Mouse (Mus musculus): ENCODE measurements at regions not wholly inside any gene's neighbourhood (a gene's known extent, or its start where the extent isn't known, plus 50 kb on each side); places are given as distances from the start of the nearest gene placed in this dataset.

DNA sequence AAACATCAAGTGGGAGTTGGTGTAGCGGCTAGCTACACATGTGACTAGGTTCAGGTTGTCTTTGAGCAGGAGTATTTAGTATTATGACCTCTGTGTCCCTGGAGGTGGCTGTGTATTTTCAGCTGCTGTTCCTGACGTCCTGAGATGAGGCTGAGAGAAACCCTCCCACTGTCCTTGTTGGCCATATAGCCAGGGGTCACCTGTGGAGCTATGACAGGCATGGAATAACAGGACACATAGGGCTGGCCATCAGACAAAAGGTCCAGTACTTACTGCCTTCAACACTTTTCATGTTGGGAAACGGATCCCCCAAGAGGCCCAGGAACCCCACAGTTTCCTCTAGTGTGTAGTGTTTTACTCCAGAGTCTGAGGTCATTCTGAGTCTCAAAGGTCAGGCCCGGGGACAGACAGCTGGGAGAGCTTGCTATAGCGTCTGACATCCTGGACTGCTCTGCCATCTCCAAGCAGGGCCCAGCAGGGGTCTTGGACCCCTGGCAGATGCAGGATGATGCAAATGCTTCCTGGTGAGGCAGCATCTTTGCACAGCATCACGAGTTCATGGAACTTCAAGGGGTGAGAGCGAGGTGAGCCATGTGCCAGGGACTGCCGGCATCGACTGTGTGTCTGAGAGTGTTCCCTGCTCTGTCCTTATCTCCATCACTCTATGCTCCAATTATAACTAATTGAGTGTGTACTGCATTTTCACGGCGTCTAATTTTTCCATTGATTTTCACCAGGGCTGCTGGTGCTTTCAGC, 60.6 kb upstream of the Slco4a1 start:
- H3K36me3 ChIP-seq (ENCODE audit: insufficient read depth, low read length), result no peaks in the 10 kb centered on the region
- H3K4me2 ChIP-seq (replicated peaks; ENCODE audit: low read depth, low read length), result no peak overlapping the region
- no peak for TF ChIP-seq CTCF (IDR thresholded peaks at IDR 0.05)
- no peak for TF ChIP-seq EP300 (IDR thresholded peaks at IDR 0.05)
- H3K27me3 ChIP-seq (replicated peaks; ENCODE audit: insufficient read depth, low read length), result no peaks in the 10 kb centered on the region
- H3K9ac ChIP-seq (replicated peaks; ENCODE audit: low read depth), result no peak overlapping the region
- DNase-seq (ENCODE audit: low spot score), result no peak
- no peak overlapping the region for H3K27ac ChIP-seq (ENCODE audit: low read length)
- H3K4me1 ChIP-seq (ENCODE audit: insufficient read depth, low read depth, low read length), result no peaks in the 10 kb centered on the region
- no peak overlapping the region for H3K4me3 ChIP-seq (ENCODE audit: low read depth, low read length)
- ATAC-seq, result no peak
- H3K9me3 ChIP-seq (ENCODE audit: low read length), result no peaks in the 10 kb centered on the region
- WGBS, result 47% methylated on average over 11 of the region's 11 CpGs

DNA sequence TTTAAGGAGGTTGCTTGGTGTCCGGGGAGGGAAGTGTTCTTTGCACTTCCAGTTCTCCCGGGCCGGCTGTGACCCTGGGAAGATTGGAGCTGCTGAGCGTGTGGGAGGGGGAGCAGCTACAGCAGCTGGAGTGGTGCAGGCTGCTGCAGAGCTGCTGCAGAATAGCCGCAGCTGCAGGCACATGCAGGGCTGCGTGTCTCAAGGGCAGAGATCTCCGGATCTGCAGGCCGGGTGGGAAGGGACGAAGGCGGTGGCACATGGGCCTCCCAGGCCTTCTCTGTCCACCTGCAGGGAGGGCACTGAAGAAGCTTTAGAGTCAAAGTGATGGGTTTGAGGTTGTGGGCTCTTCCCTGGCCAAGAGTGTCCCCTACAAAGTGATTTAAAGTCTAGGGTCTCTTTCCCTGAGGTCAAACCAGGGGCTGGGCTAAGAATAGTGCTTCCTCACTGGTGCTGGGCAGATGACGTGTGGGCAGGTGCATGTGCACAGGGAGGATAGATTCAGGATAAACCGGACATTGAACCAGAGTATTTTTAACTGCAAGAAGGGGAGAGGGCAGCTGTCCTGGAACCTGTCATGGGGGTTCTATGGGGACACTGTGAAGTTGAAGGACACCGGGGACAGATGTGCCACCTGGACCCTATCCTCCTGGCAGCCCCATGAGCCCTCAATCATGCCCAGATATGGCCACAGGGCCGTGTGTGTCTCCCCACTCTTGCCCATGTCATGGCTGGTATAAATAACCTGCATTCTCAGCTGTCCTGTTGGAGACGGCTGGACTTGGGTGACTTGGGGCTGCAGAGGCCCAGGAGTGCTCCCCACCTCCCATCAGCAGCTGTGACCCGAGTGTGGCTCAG, 58.6 kb upstream of the Gata5 start:
- H3K27ac ChIP-seq (ENCODE audit: low read length), result no peak overlapping the region
- 63% methylated on average over 16 of the region's 16 CpGs for WGBS

DNA sequence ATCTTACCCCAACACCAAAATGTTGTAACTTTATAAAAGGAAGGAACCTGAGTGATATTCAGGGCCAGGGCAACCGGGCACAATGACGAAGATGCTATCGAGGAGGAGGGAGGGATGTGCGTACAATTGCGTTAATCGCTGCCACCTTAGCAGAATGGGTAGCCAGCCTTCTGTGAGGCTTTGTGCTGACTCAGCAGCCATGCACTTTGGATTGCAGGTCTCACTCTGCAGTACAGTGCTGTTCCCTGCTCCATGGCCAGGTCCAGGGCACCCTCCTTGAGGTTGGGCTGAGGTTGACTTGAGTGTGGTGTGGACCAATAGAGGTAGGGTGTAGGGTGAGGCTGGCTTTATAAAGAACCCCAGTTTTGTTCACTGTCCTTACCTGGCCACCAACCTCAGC, 57.8 kb upstream of the Gata5 start:
- no peak overlapping the region for H3K4me2 ChIP-seq (replicated peaks; ENCODE audit: low read depth, low read length)
- no peaks in the 10 kb centered on the region for H3K4me1 ChIP-seq (ENCODE audit: insufficient read depth, low read depth, low read length)
- 83% methylated on average over 6 of the region's 6 CpGs for WGBS
- DNase-seq (ENCODE audit: low spot score) (no peak), ATAC-seq (no peak)
- no peak overlapping the region for H3K4me3 ChIP-seq (ENCODE audit: low read depth, low read length)
- peaks cover 2% of the 10 kb centered on the region; the same call in 1 of the 2 replicates for H3K27me3 ChIP-seq (replicated peaks; ENCODE audit: insufficient read depth, low read length)
- no peak overlapping the region for H3K9ac ChIP-seq (replicated peaks; ENCODE audit: low read depth)
- H3K9me3 ChIP-seq (ENCODE audit: low read length), result no peaks in the 10 kb centered on the region
- no peak for TF ChIP-seq CTCF (IDR thresholded peaks at IDR 0.05)
- TF ChIP-seq EP300 (IDR thresholded peaks at IDR 0.05), result no peak
- no peaks in the 10 kb centered on the region for H3K36me3 ChIP-seq (ENCODE audit: insufficient read depth, low read length)
- no peak overlapping the region for H3K27ac ChIP-seq (ENCODE audit: low read length)

More for the DNA sequence above, 58.6 kb upstream of the Gata5 start:
- no peak overlapping the region for H3K4me3 ChIP-seq (ENCODE audit: low read depth, low read length)
- H3K4me2 ChIP-seq (replicated peaks; ENCODE audit: low read depth, low read length), result no peak overlapping the region
- no peaks in the 10 kb centered on the region for H3K9me3 ChIP-seq (ENCODE audit: low read length)
- no peaks in the 10 kb centered on the region for H3K4me1 ChIP-seq (ENCODE audit: insufficient read depth, low read depth, low read length)
- DNase-seq (ENCODE audit: low spot score), result no peak
- H3K36me3 ChIP-seq (ENCODE audit: insufficient read depth, low read length), result no peaks in the 10 kb centered on the region
- TF ChIP-seq EP300 (IDR thresholded peaks at IDR 0.05) (no peak), CTCF (IDR thresholded peaks at IDR 0.05) (no peak)
- no peak for ATAC-seq
- no peak overlapping the region for H3K9ac ChIP-seq (replicated peaks; ENCODE audit: low read depth)
- no peaks in the 10 kb centered on the region for H3K27me3 ChIP-seq (replicated peaks; ENCODE audit: insufficient read depth, low read length)

DNA sequence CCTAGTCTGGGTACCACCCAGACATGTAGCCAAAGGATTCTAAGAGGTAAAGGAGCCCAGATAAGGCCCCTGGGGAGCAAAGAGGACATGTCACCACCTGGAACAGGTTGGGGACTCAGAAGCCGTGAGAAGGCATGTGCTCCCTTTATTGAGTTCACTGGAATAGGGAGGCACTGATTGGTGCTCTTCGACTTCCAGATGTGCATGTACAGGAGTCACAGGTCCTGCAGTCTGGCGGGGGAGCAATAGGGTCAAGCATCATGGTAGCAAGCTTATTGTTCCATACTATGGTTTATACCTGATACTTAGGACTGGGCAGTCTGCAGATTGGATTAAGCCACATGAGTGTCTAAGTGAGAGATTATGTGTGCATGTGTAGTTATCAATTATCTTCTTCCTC, 56.9 kb upstream of the Gata5 start:
- no peak for ATAC-seq
- TF ChIP-seq CTCF (IDR thresholded peaks at IDR 0.05) (no peak), EP300 (IDR thresholded peaks at IDR 0.05) (no peak)
- DNase-seq (ENCODE audit: low spot score), result no peak
- Histone ChIP-seq H3K4me2 (replicated peaks; ENCODE audit: low read depth, low read length) (no peak overlapping the region), H3K9ac (replicated peaks; ENCODE audit: low read depth) (no peak overlapping the region), H3K4me3 (ENCODE audit: low read depth, low read length) (no peak overlapping the region), H3K4me1 (ENCODE audit: insufficient read depth, low read depth, low read length) (no peaks in the 10 kb centered on the region), H3K27me3 (replicated peaks; ENCODE audit: insufficient read depth, low read length) (peaks cover 5% of the 10 kb centered on the region; the same call in 1 of the 2 replicates), H3K9me3 (ENCODE audit: low read length) (no peaks in the 10 kb centered on the region), H3K27ac (ENCODE audit: low read length) (no peak overlapping the region), H3K36me3 (ENCODE audit: insufficient read depth, low read length) (no peaks in the 10 kb centered on the region)
- WGBS, result 81% methylated on average over 3 of the region's 3 CpGs

DNA sequence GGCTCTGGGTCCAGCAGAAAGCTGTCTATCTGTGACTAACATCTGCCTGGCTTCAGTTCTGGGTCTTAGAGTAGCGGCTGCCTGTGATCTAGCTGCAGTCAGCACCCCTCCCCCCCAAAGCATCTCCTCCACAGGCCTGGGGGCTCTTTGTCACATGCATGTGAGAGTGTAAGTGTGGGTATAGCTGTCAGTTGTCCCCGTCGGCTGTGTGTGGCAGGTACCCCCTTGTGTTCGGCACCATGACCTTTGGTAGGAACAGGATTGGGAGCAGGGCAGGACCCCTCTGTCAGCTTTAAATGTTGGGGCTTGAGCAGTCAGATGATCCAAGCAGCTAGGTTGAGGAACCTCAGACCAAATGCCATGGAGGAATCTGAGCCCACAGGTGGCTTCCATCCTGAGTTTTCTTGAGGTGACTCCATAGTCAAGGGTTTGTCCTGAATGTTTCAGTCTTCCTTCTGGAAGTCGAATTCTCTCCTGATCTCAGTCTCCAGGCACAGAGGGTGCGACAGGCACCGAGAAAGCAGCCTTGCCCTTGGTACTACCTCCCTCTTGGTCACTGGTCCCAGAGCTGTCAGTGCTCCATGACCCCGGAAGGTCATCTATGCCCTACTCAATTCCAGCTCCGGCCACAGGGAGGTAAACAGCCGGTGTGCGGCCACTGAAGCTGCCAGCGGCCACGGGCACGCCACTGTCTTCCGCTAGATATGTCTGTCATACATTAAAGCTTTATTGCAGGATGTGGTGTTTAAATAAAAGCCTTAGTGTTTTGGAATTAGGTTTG, 55.9 kb upstream of the Gata5 start:
- Histone ChIP-seq H3K9ac (replicated peaks; ENCODE audit: low read depth) (no peak overlapping the region), H3K36me3 (ENCODE audit: insufficient read depth, low read length) (no peaks in the 10 kb centered on the region), H3K9me3 (ENCODE audit: low read length) (no peaks in the 10 kb centered on the region), H3K4me1 (ENCODE audit: insufficient read depth, low read depth, low read length) (no peaks in the 10 kb centered on the region), H3K4me3 (ENCODE audit: low read depth, low read length) (no peak overlapping the region), H3K27ac (ENCODE audit: low read length) (no peak overlapping the region), H3K27me3 (replicated peaks; ENCODE audit: insufficient read depth, low read length) (peaks cover 5% of the 10 kb centered on the region; the same call in 1 of the 2 replicates), H3K4me2 (replicated peaks; ENCODE audit: low read depth, low read length) (no peak overlapping the region)
- DNase-seq (ENCODE audit: low spot score) (no peak), ATAC-seq (no peak)
- WGBS, result 59% methylated on average over 15 of the region's 15 CpGs
- TF ChIP-seq EP300 (IDR thresholded peaks at IDR 0.05), result no peak
- TF ChIP-seq CTCF (IDR thresholded peaks at IDR 0.05), result no peak

DNA sequence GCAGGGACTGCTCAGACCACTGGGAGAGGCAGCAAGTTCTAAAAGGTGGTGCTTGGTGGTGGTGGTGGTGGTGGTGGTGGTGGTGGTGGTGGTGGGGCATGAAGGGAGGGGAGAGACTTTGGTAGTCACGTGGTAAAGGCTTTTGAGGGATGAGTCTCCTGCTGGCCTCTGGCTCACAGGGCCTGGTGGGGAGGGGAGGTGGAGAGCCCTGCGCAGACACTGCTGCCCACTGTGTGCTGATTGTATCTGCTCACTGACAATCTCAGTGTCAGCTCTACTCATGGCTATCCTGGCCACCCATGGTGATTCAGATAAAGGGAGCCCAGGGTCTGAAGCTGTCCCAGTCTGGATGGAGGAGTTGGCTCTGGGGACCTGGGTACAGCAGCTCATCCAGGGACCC, 55.0 kb upstream of the Gata5 start:
- no peaks in the 10 kb centered on the region for H3K4me1 ChIP-seq (ENCODE audit: insufficient read depth, low read depth, low read length)
- H3K4me2 ChIP-seq (replicated peaks; ENCODE audit: low read depth, low read length), result no peak overlapping the region
- DNase-seq (ENCODE audit: low spot score), result no peak
- H3K9ac ChIP-seq (replicated peaks; ENCODE audit: low read depth), result no peak overlapping the region
- H3K27me3 ChIP-seq (replicated peaks; ENCODE audit: insufficient read depth, low read length), result peaks cover 9% of the 10 kb centered on the region; the same call in 1 of the 2 replicates
- ATAC-seq, result no peak
- no peaks in the 10 kb centered on the region for H3K36me3 ChIP-seq (ENCODE audit: insufficient read depth, low read length)
- H3K27ac ChIP-seq (ENCODE audit: low read length), result no peak overlapping the region
- 32% methylated on average over 2 of the region's 2 CpGs for WGBS
- no peak for TF ChIP-seq EP300 (IDR thresholded peaks at IDR 0.05)
- TF ChIP-seq CTCF (IDR thresholded peaks at IDR 0.05), result no peak
- no peaks in the 10 kb centered on the region for H3K9me3 ChIP-seq (ENCODE audit: low read length)
- no peak overlapping the region for H3K4me3 ChIP-seq (ENCODE audit: low read depth, low read length)
